Mouse (Mus musculus) thymus, adult 2 months (tissue): ENCODE measurements at regions not wholly inside any gene's neighbourhood (a gene's known extent, or its start where the extent isn't known, plus 50 kb on each side); places are given as distances from the start of the nearest gene placed in this dataset.

Experiments
- DNase-seq: peaks from one replicate; pipeline ENCODE4 v3.0.0; 2021
- H3K27ac ChIP-seq: fragments of 200-500 bp; 2 replicates; pipeline ENCODE4 v1.5.1; 2012; ENCODE audit warnings: low read length, control low read depth; ENCODE audit not compliant: control insufficient read depth, insufficient read depth
- H3K27me3 ChIP-seq: fragments of 200-500 bp; 2 replicates; pipeline ENCODE4 v1.6.1; 2012; ENCODE audit warnings: mild to moderate bottlenecking, low read length, moderate library complexity, mixed read lengths; ENCODE audit not compliant: control insufficient read depth, insufficient read depth
- H3K36me3 ChIP-seq: fragments of 200-500 bp; 2 replicates; pipeline ENCODE4 v1.6.1; 2012; ENCODE audit warnings: mild to moderate bottlenecking, low read length, moderate library complexity; ENCODE audit not compliant: control insufficient read depth, insufficient read depth
- H3K4me1 ChIP-seq: fragments of 200-500 bp; replicated peaks from 2 replicates; pipeline ENCODE4 v1.6.1; 2012; ENCODE audit warnings: low read length; ENCODE audit not compliant: control insufficient read depth, insufficient read depth
- H3K4me3 ChIP-seq: fragments of 200-500 bp; 2 replicates; pipeline ENCODE4 v1.5.1; 2012; ENCODE audit warnings: mild to moderate bottlenecking, low read length, control low read depth, moderate library complexity; ENCODE audit not compliant: control insufficient read depth, insufficient read depth
- CTCF ChIP-seq: fragments of 200-500 bp; IDR thresholded peaks from 2 replicates; pipeline ENCODE4 v1.5.1; 2012; ENCODE audit warnings: mild to moderate bottlenecking, control low read depth, low read length, moderate library complexity, borderline replicate concordance; ENCODE audit not compliant: control insufficient read depth, poor library complexity, insufficient read depth; ENCODE audit errors: extremely low read depth
- POLR2A ChIP-seq: fragments of 200-500 bp; IDR thresholded peaks from 2 replicates; pipeline ENCODE4 v1.6.1; 2012; ENCODE audit warnings: mild to moderate bottlenecking, low read length, control low read depth, moderate library complexity; ENCODE audit not compliant: control insufficient read depth, poor library complexity, insufficient read depth; ENCODE audit errors: extremely low read depth
- WGBS: fragments of 180-500 bp; shearing (Covaris S2); methylation state at CpG from one replicate; pipeline ENCODE4 v1.1.7; 2018; 5-methylcytosine and 5-hydroxymethylcytosine counted together

DNA sequence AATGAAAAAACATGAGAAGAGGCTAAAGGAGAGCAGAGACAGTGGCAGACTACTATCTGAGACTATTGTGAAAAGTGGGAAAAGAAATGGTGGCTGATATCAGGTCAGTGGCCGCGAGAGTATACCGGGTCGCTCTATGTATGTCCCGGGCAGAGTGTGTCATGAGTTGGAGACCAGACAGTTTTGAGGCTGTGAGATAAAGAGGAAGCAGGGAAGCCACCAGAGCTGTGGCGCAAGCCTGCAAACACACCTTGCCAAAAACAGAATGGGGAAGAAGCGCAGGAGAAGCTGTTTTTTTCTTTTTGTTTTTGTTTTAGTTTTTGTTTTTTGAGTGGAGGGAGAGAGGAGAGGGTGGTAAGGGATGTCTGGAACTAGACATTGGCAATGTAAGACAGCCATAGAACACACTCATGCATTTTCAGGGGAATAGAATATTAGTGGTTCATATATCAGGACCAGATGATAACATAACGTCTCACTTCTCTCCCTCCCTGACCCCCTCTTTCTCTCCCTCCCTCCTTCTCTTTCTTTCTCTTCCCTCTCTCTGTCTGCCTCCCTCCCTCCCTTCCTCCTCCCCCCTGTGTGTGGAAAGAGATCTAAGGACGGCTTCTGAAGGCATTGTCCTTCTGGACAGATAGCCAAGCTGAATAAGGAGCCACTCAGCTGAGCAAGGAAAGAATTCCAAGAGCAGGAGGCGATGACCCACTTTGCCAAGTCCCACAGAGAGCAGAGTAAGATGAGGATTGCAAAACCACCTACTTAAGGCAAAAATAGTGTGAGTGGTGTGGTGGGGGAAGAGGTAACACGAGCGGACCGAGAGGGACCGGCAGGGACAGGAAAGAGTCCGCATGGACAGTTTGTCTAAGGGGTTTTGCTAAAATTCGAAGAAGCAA lies 167.9 kb downstream of the Dusp6 start:
- no peak overlapping the region for H3K4me3 ChIP-seq
- H3K27ac ChIP-seq = no peak overlapping the region
- H3K27me3 ChIP-seq = no peaks in the 10 kb centered on the region
- no peak for DNase-seq
- 46% methylated on average over 16 of the region's 16 CpGs for WGBS
- TF ChIP-seq CTCF (no peak), POLR2A (no peak)
- H3K36me3 ChIP-seq = no peaks in the 10 kb centered on the region
- H3K4me1 ChIP-seq = no peaks in the 10 kb centered on the region

DNA sequence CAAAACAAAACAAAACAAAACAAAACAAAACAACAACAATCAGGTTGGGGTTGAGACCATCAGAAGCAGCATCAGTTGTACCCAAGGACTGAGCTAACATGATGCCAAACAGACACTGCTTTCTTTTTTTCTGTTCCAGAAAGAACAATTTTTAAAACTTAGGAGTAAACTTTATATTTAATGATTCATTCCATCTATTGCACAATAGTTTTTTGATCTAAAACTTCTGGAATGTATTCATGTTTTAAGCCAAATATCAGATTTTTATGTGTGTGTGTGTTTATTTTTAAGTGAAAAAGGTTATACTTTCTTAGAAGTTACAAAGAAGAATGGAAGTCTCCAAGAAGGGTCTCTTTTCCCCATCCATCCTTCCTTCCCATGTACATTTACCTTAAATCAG lies 174.0 kb downstream of the Dusp6 start:
- no peak for DNase-seq
- Histone ChIP-seq H3K36me3 (no peaks in the 10 kb centered on the region), H3K27ac (no peak overlapping the region), H3K4me3 (no peak overlapping the region), H3K27me3 (no peaks in the 10 kb centered on the region), H3K4me1 (peaks cover 3% of the 10 kb centered on the region)
- TF ChIP-seq CTCF (no peak), POLR2A (no peak)

DNA sequence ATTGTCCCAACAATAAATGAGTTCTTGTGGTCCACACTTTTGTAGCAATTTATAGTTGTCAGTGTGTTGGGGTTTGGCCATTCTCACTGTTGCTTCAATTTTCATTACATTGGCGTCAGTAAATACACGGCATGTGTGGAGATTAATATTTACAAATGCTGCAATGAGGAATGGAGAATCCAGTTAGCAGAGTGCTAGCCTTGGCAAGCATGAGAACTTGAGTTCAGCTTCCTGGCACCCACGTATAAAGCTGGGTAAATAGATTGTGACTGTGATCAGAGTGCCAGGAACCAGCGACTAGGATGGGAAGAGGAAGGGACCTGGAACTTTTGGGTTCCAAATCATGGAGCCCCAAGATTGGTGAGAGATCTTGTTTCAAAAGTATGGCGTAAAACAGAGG lies 177.1 kb downstream of the Dusp6 start:
- DNase-seq = no peak

DNA sequence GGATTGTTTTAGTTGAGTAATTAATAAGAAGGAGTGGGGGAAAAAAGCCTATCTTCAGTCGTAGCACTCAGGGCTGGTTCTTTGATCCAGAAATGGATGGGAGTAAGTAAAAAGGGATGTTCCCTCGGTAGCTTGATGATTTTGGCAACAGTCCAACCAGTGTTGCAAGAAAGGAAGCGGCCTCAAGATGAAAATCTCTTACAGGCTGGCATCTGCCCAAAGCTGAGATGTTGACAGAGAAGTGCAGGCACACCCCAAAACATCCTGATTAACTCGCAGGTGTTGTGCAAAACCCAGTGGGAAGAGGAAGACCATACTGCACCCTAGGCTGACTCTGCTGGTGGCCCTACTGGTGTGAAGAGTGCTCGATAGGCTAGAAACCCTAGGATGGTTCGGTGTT lies 178.0 kb downstream of the Dusp6 start:
- peak; percentile 42 for DNase-seq
- Histone ChIP-seq H3K27ac (no peak overlapping the region), H3K4me3 (no peak overlapping the region), H3K4me1 (peaks cover 3% of the 10 kb centered on the region), H3K27me3 (no peaks in the 10 kb centered on the region), H3K36me3 (no peaks in the 10 kb centered on the region)
- 3% methylated on average over 6 of the region's 6 CpGs for WGBS
- no peak for TF ChIP-seq POLR2A
- no peak for TF ChIP-seq CTCF

More for the DNA sequence above, 177.1 kb downstream of the Dusp6 start:
- Histone ChIP-seq H3K4me1 (peaks cover 3% of the 10 kb centered on the region), H3K27me3 (no peaks in the 10 kb centered on the region), H3K4me3 (no peak overlapping the region), H3K36me3 (no peaks in the 10 kb centered on the region), H3K27ac (no peak overlapping the region)
- WGBS = 95% methylated on average over 5 of the region's 5 CpGs
- TF ChIP-seq CTCF (no peak), POLR2A (no peak)

DNA sequence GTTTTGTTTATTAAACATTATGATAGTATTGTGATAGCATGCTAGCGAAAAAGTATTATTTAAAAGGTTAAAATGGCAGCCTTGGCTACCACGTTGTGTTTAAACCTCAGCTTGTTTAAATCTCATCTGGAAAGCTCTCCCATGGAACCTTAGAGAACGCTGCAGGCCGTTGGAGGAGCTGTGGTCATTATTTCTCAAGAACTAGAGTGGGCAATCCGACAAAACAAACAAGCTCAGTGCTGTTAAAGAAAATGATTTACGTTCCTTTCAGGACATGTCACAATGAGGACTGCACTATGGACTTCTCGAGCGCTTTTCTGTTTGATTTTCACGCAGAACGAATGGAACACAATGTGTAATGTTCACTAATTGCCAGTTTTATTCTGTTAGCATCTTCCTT lies 178.9 kb downstream of the Dusp6 start:
- H3K36me3 ChIP-seq = no peaks in the 10 kb centered on the region
- H3K4me1 ChIP-seq = peaks cover 3% of the 10 kb centered on the region
- no peak for DNase-seq
- no peak overlapping the region for H3K4me3 ChIP-seq
- H3K27ac ChIP-seq = no peak overlapping the region
- H3K27me3 ChIP-seq = no peaks in the 10 kb centered on the region
- TF ChIP-seq POLR2A = no peak
- TF ChIP-seq CTCF = no peak
- 91% methylated on average over 10 of the region's 10 CpGs for WGBS

DNA sequence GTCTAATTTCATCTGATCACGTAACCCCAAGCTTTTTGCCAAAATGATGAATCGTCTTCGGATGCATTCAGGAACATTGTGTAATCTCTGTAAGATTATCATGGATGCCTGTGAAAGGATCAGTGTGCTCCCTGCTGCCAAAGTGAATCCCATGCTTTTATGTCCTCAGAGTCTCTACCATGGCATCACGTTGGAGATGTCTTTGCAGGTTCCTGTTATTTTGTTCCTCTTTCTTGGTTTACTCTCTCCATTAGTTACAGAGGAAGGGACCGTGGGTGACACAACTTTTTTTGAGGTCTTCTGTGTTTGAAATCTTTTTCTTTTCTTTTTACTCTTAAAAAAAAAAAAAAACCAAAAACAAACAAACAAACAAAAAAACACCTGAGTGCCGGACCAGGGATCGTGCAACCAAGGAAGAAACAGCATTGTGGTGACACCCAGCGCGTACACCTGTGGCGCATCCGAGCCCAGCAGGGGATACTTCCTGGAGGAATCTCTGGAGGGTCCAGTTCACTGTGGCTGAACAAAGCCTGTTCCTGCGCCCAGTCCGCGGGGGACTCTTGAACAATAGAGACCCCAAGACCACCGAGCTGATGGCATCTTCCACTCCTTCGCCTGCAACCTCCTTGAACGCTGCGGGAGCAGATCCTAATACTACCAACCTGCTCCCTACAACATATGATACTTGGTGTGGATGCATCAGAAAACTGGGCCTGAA lies 180.6 kb downstream of the Dusp6 start:
- H3K36me3 ChIP-seq = no peaks in the 10 kb centered on the region
- TF ChIP-seq CTCF = no peak
- no peak for TF ChIP-seq POLR2A
- no peaks in the 10 kb centered on the region for H3K27me3 ChIP-seq
- H3K4me3 ChIP-seq = no peak overlapping the region
- peaks cover 3% of the 10 kb centered on the region for H3K4me1 ChIP-seq
- no peak for DNase-seq
- no peak overlapping the region for H3K27ac ChIP-seq
- WGBS = 83% methylated on average over 18 of the region's 18 CpGs
